Mouse (Mus musculus): ENCODE data around the gene Nav1. TPM values are rescaled to one million over a fixed set of nuclear protein-coding genes. Genes with fewer than 3 reads are reported as not detected.
"Not testable (repeated sequence)": the region's sequence is repeated elsewhere in the genome, so short reads cannot be mapped to it uniquely, and the experiment has no call there.

Gene Nav1
- polyA plus RNA-seq, 1 experiment from 2014 or later, result 13.6 TPM

DNA sequence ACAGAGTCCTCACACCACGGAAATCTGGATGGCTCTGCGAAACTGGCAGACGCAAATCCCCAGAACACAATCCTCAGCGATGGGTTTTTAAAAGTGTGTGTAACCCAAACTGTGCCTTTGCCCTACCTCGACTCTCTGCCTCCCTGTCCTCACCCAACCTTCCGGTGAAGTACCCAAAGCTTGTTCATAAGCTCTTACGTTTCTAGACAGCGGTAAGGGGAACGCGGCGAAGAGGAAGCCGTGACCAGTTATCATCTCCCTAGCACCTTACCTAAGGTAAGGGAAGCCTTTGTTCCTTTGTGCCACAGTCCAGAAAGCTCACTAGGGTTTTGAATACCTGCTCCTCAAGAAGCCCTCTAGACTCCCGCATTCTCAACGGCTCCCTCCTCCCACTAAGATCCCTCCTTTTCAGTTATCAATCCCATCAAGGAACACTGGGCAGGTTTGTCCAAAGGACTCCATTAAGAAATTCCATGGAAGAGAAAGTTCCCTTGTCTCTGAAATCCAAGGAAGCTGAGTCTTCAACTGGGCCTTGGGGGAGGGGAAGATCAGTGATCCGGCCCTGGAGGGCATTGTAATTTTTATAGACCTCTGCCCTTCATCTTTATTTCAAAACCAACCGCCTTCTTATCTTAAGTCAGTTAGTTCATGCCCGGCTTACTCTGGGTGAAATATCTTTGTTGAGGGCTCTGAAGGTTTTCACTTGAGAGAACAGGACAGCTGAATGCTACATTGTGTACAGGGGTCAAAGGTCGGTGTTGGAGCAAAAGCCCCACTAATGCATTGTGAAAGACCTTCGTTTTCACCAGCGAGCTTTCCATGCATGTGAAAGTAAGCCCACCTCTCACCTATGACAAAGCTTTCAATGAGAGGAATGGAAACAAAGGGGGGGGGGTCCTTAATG is 108.4 kb downstream of the Nav1 start:
- 58% methylated on average over 20 of the region's 20 CpGs for WGBS
- Histone ChIP-seq H3K36me3 (no peaks in the 10 kb centered on the region), H3K9ac (no peak overlapping the region), H3K9me3 (replicated peaks) (no peaks in the 10 kb centered on the region), H3K4me3 (replicated peaks) (no peak overlapping the region), H3K27ac (replicated peaks) (no peak overlapping the region), H3K27me3 (no peaks in the 10 kb centered on the region), H3K4me1 (peaks cover 18% of the 10 kb centered on the region), H3K4me2 (replicated peaks) (no peak overlapping the region)
- ATAC-seq (ENCODE audit: insufficient number of reproducible peaks, low FRiP score, low TSS enrichment, low read depth), result no peak

DNA sequence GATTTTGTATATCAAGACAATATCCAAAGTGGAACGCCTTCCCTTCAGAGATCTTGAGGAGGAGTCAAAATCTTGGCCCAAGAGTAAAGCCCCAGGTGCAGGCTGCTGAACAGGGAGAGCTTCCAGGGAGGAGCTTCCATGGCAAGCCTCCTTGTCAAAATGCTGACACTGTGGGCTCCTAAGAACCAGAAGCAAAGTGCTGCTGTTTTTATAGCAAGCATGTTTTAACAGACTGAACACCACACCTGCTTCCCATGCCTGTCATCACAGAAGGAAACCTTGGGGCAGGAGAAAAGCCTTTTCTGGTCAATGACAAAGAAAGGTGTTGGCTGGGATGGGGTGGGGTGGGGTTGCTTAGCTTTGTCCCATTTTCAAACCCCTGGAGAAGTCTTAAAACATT is 112.0 kb downstream of the Nav1 start:
- Histone ChIP-seq H3K4me1 (peaks cover 26% of the 10 kb centered on the region), H3K27me3 (no peaks in the 10 kb centered on the region), H3K4me2 (replicated peaks) (no peak overlapping the region), H3K27ac (replicated peaks) (no peak overlapping the region), H3K9me3 (replicated peaks) (no peaks in the 10 kb centered on the region), H3K4me3 (replicated peaks) (no peak overlapping the region), H3K9ac (no peak overlapping the region), H3K36me3 (no peaks in the 10 kb centered on the region)
- WGBS, result 59% methylated on average over 1 of the region's 1 CpGs
- ATAC-seq (ENCODE audit: insufficient number of reproducible peaks, low FRiP score, low TSS enrichment, low read depth), result no peak

DNA sequence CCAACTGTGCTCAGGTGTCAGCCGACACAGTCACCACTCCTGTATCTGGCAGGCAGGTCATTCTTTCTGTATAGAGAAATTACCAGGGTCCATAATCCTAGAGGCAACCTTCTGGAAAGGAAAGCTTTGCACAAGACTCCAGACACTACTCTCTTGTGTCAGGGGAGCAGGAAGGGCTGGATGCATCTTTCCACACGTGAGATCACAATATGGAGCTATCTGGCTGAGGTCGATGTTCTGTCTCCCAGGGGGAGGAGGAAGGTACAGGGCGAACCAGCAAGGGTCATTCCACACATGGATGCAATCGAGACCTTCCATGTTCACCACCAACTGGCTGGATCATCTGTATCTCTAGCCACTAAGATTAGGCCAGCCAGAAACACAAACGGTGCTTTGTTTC is 113.2 kb downstream of the Nav1 start:
- H3K4me2 ChIP-seq (replicated peaks), result no peak overlapping the region

DNA sequence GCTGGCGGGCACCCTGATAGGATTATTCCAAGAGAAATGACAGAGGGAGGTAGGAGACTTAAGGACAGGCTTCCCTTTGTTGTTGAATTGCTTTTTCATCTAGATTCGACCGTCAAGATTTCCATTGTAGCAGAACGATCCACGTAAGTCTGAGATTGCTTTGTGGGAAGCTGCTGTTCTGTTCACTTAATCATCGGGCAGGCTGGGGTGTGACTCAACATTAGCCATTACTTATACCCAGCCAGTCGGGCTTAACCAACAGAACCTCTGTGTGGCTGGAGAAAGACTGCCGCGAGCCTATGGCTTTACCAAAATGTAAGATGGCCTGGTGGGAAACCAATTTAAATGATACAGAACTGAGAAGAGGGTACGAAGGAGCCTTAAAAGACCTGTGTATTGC is 114.7 kb downstream of the Nav1 start:
- Histone ChIP-seq H3K4me1 (peaks cover 30% of the 10 kb centered on the region), H3K27ac (replicated peaks) (no peak overlapping the region), H3K4me2 (replicated peaks) (no peak overlapping the region), H3K4me3 (replicated peaks) (no peak overlapping the region), H3K36me3 (no peaks in the 10 kb centered on the region), H3K9ac (no peak overlapping the region), H3K27me3 (no peaks in the 10 kb centered on the region), H3K9me3 (replicated peaks) (no peaks in the 10 kb centered on the region)
- no peak for ATAC-seq (ENCODE audit: insufficient number of reproducible peaks, low FRiP score, low TSS enrichment, low read depth)
- 77% methylated on average over 10 of the region's 10 CpGs for WGBS

More for the DNA sequence above, 113.2 kb downstream of the Nav1 start:
- no peak overlapping the region for H3K27ac ChIP-seq (replicated peaks)
- H3K36me3 ChIP-seq, result no peaks in the 10 kb centered on the region
- no peak for ATAC-seq (ENCODE audit: insufficient number of reproducible peaks, low FRiP score, low TSS enrichment, low read depth)
- peaks cover 33% of the 10 kb centered on the region for H3K4me1 ChIP-seq
- H3K27me3 ChIP-seq, result no peaks in the 10 kb centered on the region
- H3K4me3 ChIP-seq (replicated peaks), result no peak overlapping the region
- 45% methylated on average over 6 of the region's 6 CpGs for WGBS
- H3K9me3 ChIP-seq (replicated peaks), result no peaks in the 10 kb centered on the region
- no peak overlapping the region for H3K9ac ChIP-seq

DNA sequence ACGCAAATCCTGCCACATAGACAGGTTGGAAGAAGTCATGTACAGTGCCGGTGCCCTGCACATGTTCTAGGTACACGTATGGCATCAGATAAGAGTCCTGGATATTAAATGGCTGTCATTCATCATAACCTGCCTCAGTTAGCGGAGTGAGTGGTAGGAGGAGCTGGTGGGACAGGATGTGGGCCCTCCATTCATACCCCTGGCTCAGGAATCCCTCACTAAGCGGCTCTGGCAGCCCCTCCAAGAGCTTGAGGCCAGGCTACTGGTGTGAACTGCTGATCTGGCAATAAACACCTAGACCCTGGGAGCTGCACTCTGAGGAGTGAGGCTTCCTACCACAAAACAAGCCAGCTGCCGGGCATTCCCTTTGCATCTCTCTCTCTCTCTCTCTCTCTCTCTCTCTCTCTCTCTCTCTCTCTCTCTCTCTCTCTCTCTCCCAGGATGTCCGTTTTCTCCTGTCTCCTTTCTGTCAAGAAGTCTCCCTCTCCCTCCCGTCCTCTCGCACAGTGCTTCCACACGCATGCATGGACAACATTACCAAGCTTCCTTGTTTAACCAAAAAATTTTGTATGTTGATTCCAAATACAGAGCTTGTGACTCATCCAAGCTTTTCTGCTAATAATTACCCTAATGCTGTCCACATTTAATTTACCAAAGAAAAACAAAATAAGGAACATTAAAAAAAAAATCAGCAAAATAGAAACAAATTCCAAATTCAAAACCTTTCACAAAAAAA is 116.0 kb downstream of the Nav1 start:
- H3K27me3 ChIP-seq, result no peaks in the 10 kb centered on the region
- H3K9ac ChIP-seq, result no peak overlapping the region
- 36% methylated on average over 10 of the region's 10 CpGs for WGBS
- peaks cover 27% of the 10 kb centered on the region for H3K4me1 ChIP-seq
- no peaks in the 10 kb centered on the region for H3K9me3 ChIP-seq (replicated peaks)
- H3K4me3 ChIP-seq (replicated peaks), result no peak overlapping the region
- no peak for ATAC-seq (ENCODE audit: insufficient number of reproducible peaks, low FRiP score, low TSS enrichment, low read depth)
- no peaks in the 10 kb centered on the region for H3K36me3 ChIP-seq
- no peak overlapping the region for H3K27ac ChIP-seq (replicated peaks)
- no peak overlapping the region for H3K4me2 ChIP-seq (replicated peaks)

DNA sequence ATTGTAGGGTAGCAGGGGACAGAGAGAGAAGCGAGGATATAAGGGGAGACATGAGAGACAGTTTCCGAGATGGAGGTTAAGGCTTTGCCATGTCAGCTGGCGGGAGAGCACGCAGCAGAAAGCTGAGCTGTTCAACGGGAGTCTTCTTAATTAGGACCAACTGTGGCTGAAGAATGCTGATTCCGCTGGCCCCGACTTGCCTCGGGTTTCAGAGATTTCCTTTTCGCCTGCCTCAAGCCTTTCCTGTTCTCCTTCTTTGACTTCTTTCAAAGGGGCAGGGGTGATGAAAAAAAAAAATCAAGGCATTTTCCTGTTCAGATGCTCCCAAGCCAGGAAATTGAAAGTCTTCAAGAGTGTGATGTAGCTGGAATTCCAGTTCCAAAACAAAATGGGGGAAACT is 118.2 kb downstream of the Nav1 start:
- H3K9me3 ChIP-seq (replicated peaks), result no peaks in the 10 kb centered on the region

DNA sequence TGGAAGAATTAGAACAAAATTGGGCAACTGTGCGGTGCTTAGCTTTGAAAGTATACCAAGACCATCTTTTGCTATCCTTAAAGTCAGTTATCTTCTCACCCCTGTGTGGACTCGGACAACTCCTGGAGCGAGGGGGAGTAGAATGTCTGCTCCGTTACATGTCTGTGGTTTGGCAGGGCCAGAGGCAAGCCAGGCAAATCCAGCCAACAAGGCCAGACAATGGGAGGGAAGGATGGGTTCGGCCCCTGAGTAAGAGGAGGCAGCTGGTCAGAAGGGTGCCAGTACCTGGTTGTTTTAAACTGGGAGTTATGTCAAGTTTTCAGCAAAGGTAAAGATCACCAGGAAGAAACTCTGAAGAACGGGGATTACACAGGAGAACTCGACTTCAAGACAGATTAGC is 121.9 kb downstream of the Nav1 start:
- 80% methylated on average over 7 of the region's 7 CpGs for WGBS
- Histone ChIP-seq H3K9me3 (replicated peaks) (no peaks in the 10 kb centered on the region), H3K4me1 (peaks cover 16% of the 10 kb centered on the region), H3K27ac (replicated peaks) (no peak overlapping the region), H3K4me3 (replicated peaks) (no peak overlapping the region), H3K27me3 (no peaks in the 10 kb centered on the region), H3K4me2 (replicated peaks) (no peak overlapping the region), H3K36me3 (no peaks in the 10 kb centered on the region), H3K9ac (no peak overlapping the region)
- no peak for ATAC-seq (ENCODE audit: insufficient number of reproducible peaks, low FRiP score, low TSS enrichment, low read depth)

More for the DNA sequence above, 118.2 kb downstream of the Nav1 start:
- Histone ChIP-seq H3K4me3 (replicated peaks) (no peak overlapping the region), H3K27ac (replicated peaks) (no peak overlapping the region; the same call in 1 of the 2 replicates), H3K36me3 (no peaks in the 10 kb centered on the region), H3K4me1 (peaks cover 25% of the 10 kb centered on the region), H3K27me3 (no peaks in the 10 kb centered on the region), H3K4me2 (replicated peaks) (0 out of 2 replicates have a peak overlapping the region, but pooled peaks have one; percentile 17), H3K9ac (no peak overlapping the region)
- 18% methylated on average over 9 of the region's 9 CpGs for WGBS
- no peak for ATAC-seq (ENCODE audit: insufficient number of reproducible peaks, low FRiP score, low TSS enrichment, low read depth)

DNA sequence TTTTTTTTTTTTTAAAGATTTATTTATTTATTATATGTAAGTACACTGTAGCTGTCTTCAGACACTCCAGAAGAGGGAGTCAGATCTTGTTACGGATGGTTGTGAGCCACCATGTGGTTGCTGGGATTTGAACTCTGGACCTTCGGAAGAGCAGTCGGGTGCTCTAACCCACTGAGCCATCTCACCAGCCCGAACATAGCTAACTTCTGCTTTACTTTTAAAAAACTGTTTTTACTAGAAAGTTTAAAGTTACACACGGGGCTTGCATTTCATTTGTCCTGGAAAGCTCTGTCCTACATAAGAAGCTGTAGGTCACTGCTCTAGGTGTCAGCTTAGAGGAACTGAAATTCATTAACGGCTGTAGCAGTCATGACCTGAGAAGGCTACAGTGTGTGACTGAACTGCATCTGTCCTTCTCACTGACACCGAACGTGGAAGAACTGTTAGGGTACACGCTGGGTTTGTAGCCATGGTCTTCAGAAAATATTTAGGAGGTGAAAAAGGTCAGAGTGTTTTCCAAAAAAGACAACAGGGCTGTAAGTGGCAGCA is 122.5 kb downstream of the Nav1 start:
- 80% methylated on average over 9 of the region's 9 CpGs for WGBS
- not testable (repeated sequence) for H3K9ac ChIP-seq; H3K27ac ChIP-seq (replicated peaks); H3K4me2 ChIP-seq (replicated peaks); H3K9me3 ChIP-seq (replicated peaks); H3K27me3 ChIP-seq; H3K4me3 ChIP-seq (replicated peaks); H3K36me3 ChIP-seq; ATAC-seq (ENCODE audit: insufficient number of reproducible peaks, low FRiP score, low TSS enrichment, low read depth)
- peaks cover 14% of the 10 kb centered on the region for H3K4me1 ChIP-seq

DNA sequence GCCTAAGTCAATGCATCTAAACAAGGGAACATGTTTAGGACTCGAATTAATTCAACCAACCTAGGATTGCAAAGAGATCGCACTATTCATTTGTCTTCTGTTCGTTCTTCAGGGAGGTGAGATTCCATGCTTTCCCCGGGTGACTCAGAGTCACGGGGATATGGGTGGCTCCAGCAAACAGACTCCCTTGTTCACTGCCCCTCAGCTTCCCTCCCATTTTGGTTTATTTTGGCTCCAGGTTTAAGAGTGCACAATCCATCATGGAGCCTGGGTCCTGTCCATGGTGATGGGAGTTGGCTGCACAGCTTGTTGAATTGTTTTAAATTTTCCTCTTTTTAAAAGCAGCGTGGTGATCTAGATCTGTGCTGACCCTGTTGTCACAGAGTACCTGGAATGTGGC is 123.1 kb downstream of the Nav1 start:
- Histone ChIP-seq H3K4me3 (replicated peaks) (no peak overlapping the region), H3K27ac (replicated peaks) (no peak overlapping the region), H3K9me3 (replicated peaks) (no peaks in the 10 kb centered on the region), H3K4me2 (replicated peaks) (no peak overlapping the region), H3K27me3 (no peaks in the 10 kb centered on the region), H3K9ac (no peak overlapping the region), H3K36me3 (no peaks in the 10 kb centered on the region), H3K4me1 (peaks cover 8% of the 10 kb centered on the region)
- no peak for ATAC-seq (ENCODE audit: insufficient number of reproducible peaks, low FRiP score, low TSS enrichment, low read depth)
- 92% methylated on average over 6 of the region's 6 CpGs for WGBS

DNA sequence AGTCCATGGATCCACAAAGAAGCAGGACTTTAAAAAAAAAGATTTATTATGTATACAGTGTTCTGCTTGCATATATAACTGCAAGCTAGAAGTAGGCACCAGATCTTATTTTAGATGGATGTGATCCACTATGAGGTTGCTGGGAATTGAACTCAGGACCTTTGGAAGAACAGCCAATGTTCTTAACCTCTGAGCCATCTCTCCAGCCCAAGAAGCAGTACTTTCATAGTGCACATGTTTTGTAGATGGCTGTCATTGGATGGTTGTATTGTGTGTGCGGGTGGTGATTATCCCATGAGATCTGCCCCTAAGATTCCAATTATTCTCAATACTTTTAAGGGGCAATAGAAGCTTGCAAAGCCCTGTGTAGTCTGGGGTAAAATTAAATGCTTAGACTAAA is 124.4 kb downstream of the Nav1 start:
- Histone ChIP-seq H3K4me2 (replicated peaks) (no peak overlapping the region), H3K9me3 (replicated peaks) (no peaks in the 10 kb centered on the region), H3K4me3 (replicated peaks) (no peak overlapping the region), H3K9ac (no peak overlapping the region), H3K36me3 (no peaks in the 10 kb centered on the region), H3K27me3 (no peaks in the 10 kb centered on the region), H3K27ac (replicated peaks) (no peak overlapping the region), H3K4me1 (0 out of 2 replicates have a peak, but pooled peaks cover 3% of the 10 kb centered on the region)
- 86% methylated on average over 1 of the region's 1 CpGs for WGBS
- ATAC-seq (ENCODE audit: insufficient number of reproducible peaks, low FRiP score, low TSS enrichment, low read depth), result no peak

DNA sequence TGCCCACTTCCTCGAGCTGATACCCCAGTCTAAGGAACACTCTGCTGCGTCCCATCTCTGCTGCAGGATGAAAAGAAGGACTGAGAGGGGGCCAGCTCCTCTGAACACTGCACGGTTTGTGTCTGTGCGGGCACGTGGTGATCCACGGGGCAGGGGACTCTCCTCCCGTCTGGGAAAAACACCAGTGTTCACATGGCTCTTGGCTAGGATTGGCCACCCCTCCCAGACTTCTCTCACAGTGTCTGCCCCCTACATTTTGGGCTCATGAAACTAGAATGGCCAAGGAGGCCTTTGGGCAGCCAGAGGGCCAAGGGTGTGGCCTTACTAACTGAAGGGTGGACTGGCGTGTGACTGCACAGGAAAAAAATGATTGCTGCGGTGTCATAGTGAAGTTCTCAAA is 125.4 kb downstream of the Nav1 start:
- no peaks in the 10 kb centered on the region for H3K9me3 ChIP-seq (replicated peaks)
- H3K4me2 ChIP-seq (replicated peaks), result no peak overlapping the region
- 80% methylated on average over 9 of the region's 9 CpGs for WGBS
- no peak overlapping the region for H3K27ac ChIP-seq (replicated peaks)
- H3K4me1 ChIP-seq, result 0 out of 2 replicates have a peak, but pooled peaks cover 3% of the 10 kb centered on the region
- no peaks in the 10 kb centered on the region for H3K36me3 ChIP-seq
- H3K4me3 ChIP-seq (replicated peaks), result no peak overlapping the region
- ATAC-seq (ENCODE audit: insufficient number of reproducible peaks, low FRiP score, low TSS enrichment, low read depth), result no peak
- no peaks in the 10 kb centered on the region for H3K27me3 ChIP-seq
- H3K9ac ChIP-seq, result no peak overlapping the region

Data from embryonic facial prominence, embryonic 15.5 days (tissue).